Mouse (Mus musculus): ENCODE data around the gene 4430402I18Rik. TPM values are rescaled to one million over a fixed set of nuclear protein-coding genes. Genes with fewer than 3 reads are reported as not detected.

The 4430402I18Rik gene
- polyA plus RNA-seq, 1 experiment from 2014 or later, result 1.7 TPM

- ATAC-seq (ENCODE audit: insufficient read depth), result no peak
- DNase-seq, result no peak
- WGBS, result 77% methylated on average over 2 of the region's 2 CpGs
- no peak for TF ChIP-seq CTCF (IDR thresholded peaks at IDR 0.05; ENCODE audit: low read depth)
- Histone ChIP-seq H3K9ac (no peak overlapping the region), H3K9me3 (ENCODE audit: low read depth, low read length) (no peaks in the 10 kb centered on the region), H3K4me2 (no peak overlapping the region), H3K36me3 (ENCODE audit: insufficient read depth) (no peaks in the 10 kb centered on the region), H3K27me3 (ENCODE audit: insufficient read depth, low read length) (no peaks in the 10 kb centered on the region), H3K27ac (ENCODE audit: low read depth) (no peak overlapping the region), H3K4me3 (ENCODE audit: low read depth, low read length) (no peak overlapping the region), H3K4me1 (ENCODE audit: insufficient read depth) (no peaks in the 10 kb centered on the region)
Observed at GRCm38 (mm10) chr19:28860246-28860645, 107.4 kb downstream of the 4430402I18Rik start.

- H3K27me3 ChIP-seq (ENCODE audit: insufficient read depth, low read length), result no peaks in the 10 kb centered on the region
- no peak overlapping the region for H3K4me2 ChIP-seq
- TF ChIP-seq CTCF (IDR thresholded peaks at IDR 0.05; ENCODE audit: low read depth), result no peak
- no peaks in the 10 kb centered on the region for H3K36me3 ChIP-seq (ENCODE audit: insufficient read depth)
- H3K9ac ChIP-seq, result no peak overlapping the region
- no peak for ATAC-seq (ENCODE audit: insufficient read depth)
- H3K27ac ChIP-seq (ENCODE audit: low read depth), result no peak overlapping the region
- H3K4me3 ChIP-seq (ENCODE audit: low read depth, low read length), result no peak overlapping the region
- 73% methylated on average over 1 of the region's 1 CpGs for WGBS
- DNase-seq, result no peak
- H3K4me1 ChIP-seq (ENCODE audit: insufficient read depth), result no peaks in the 10 kb centered on the region
- H3K9me3 ChIP-seq (ENCODE audit: low read depth, low read length), result no peaks in the 10 kb centered on the region
Observed at GRCm38 (mm10) chr19:28854831-28855230, 112.8 kb downstream of the 4430402I18Rik start.

GRCm38 (mm10) chr19:28852001-28852400, 115.6 kb downstream of the 4430402I18Rik start:
- no peak overlapping the region for H3K4me3 ChIP-seq (ENCODE audit: low read depth, low read length)
- H3K4me1 ChIP-seq (ENCODE audit: insufficient read depth), result no peaks in the 10 kb centered on the region
- WGBS, result 84% methylated on average over 3 of the region's 3 CpGs
- no peak for DNase-seq
- no peak for ATAC-seq (ENCODE audit: insufficient read depth)
- no peaks in the 10 kb centered on the region for H3K9me3 ChIP-seq (ENCODE audit: low read depth, low read length)
- no peaks in the 10 kb centered on the region for H3K36me3 ChIP-seq (ENCODE audit: insufficient read depth)
- TF ChIP-seq CTCF (IDR thresholded peaks at IDR 0.05; ENCODE audit: low read depth), result no peak
- no peak overlapping the region for H3K4me2 ChIP-seq
- no peak overlapping the region for H3K9ac ChIP-seq
- H3K27me3 ChIP-seq (ENCODE audit: insufficient read depth, low read length), result no peaks in the 10 kb centered on the region
- H3K27ac ChIP-seq (ENCODE audit: low read depth), result no peak overlapping the region

GRCm38 (mm10) chr19:28850510-28850909, 117.1 kb downstream of the 4430402I18Rik start:
- DNase-seq, result peak; percentile 26
- H3K4me2 ChIP-seq, result no peak overlapping the region
- H3K9ac ChIP-seq, result no peak overlapping the region
- no peaks in the 10 kb centered on the region for H3K9me3 ChIP-seq (ENCODE audit: low read depth, low read length)
- H3K27me3 ChIP-seq (ENCODE audit: insufficient read depth, low read length), result no peaks in the 10 kb centered on the region
- no peak overlapping the region for H3K27ac ChIP-seq (ENCODE audit: low read depth)
- 0 out of 2 replicates have a peak, but pooled peaks have one; percentile 35 for ATAC-seq (ENCODE audit: insufficient read depth)
- H3K4me1 ChIP-seq (ENCODE audit: insufficient read depth), result no peaks in the 10 kb centered on the region
- WGBS, result 59% methylated on average over 3 of the region's 3 CpGs
- TF ChIP-seq CTCF (IDR thresholded peaks at IDR 0.05; ENCODE audit: low read depth), result no peak
- no peak overlapping the region for H3K4me3 ChIP-seq (ENCODE audit: low read depth, low read length)
- H3K36me3 ChIP-seq (ENCODE audit: insufficient read depth), result no peaks in the 10 kb centered on the region

- ATAC-seq (ENCODE audit: insufficient read depth), result peak; percentile 62
- DNase-seq, result peak; percentile 84
- no peak for TF ChIP-seq CTCF (IDR thresholded peaks at IDR 0.05; ENCODE audit: low read depth)
- Histone ChIP-seq H3K9me3 (ENCODE audit: low read depth, low read length) (no peaks in the 10 kb centered on the region), H3K36me3 (ENCODE audit: insufficient read depth) (no peaks in the 10 kb centered on the region), H3K27me3 (ENCODE audit: insufficient read depth, low read length) (no peaks in the 10 kb centered on the region), H3K4me1 (ENCODE audit: insufficient read depth) (no peaks in the 10 kb centered on the region), H3K4me2 (no peak overlapping the region), H3K27ac (ENCODE audit: low read depth) (no peak overlapping the region), H3K9ac (no peak overlapping the region), H3K4me3 (ENCODE audit: low read depth, low read length) (no peak overlapping the region)
- 47% methylated on average over 8 of the region's 8 CpGs for WGBS
Observed at GRCm38 (mm10) chr19:28844946-28845710, 122.5 kb downstream of the 4430402I18Rik start.

Other genes starting within 250 kb of the 4430402I18Rik start
- 3.5 and 3.8 TPM in 2 replicates for gene Slc1a1, start 132.8 kb downstream of the 4430402I18Rik start, polyA plus RNA-seq (2014; fragmentation: Nextera tagmentation; extraction: Ambion mirVana)
- gene Plpp6, start 3.8 kb downstream of the 4430402I18Rik start, polyA plus RNA-seq (2014; fragmentation: Nextera tagmentation; extraction: Ambion mirVana), result 9.6 and 10.3 TPM in 2 replicates
- gene Cdc37l1, start 22.6 kb upstream of the 4430402I18Rik start, polyA plus RNA-seq (2014; fragmentation: Nextera tagmentation; extraction: Ambion mirVana), result 44.5 and 46.4 TPM in 2 replicates
- 67.1 and 69.3 TPM in 2 replicates for gene Ak3, start 80.2 kb upstream of the 4430402I18Rik start, polyA plus RNA-seq (2014; fragmentation: Nextera tagmentation; extraction: Ambion mirVana)
- 60.7 and 61.5 TPM in 2 replicates for gene Rcl1, start 133.6 kb upstream of the 4430402I18Rik start, polyA plus RNA-seq (2014; fragmentation: Nextera tagmentation; extraction: Ambion mirVana)